Mouse (Mus musculus) E14TG2a.4 (cell line): ENCODE results near the gene Mycl.

ENCODE experiments used
- CTCF ChIP-seq: conservative IDR thresholded peaks from 2 replicates; pipeline ENCODE4 v1.5.1; 2014; ENCODE audit warnings: low read length
- NANOG ChIP-seq: IDR thresholded peaks from 2 replicates; pipeline ENCODE4 v1.6.1; 2014; ENCODE audit warnings: borderline replicate concordance, low read length, mixed read lengths

DNA sequence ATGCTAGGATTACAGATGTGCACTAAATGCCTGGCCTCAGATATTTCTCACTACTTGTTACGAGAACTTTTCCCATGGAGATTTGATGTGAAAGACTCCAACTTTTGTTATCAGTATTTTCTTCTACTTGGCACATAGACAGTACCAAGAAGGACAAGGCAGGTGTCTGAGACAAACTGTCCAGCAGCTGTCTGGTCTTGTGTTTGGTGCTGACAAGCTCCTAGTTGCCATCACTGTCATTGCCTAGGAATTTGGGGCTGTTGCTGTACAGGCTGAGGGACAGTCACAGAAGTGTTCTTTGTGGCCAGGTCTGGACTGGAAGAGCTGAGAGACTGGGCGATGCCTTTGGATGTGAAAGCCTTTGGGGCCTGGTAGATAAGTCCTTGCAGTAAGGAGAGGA, 40.2 kb downstream of the Mycl start:
- TF ChIP-seq CTCF (no peak), NANOG (no peak)
